ENCODE assay signal across 31 mouse cellular contexts in genomic region chr1:60801210-60801671, GRCm38 (mm10).
"Had no signal": no experiment of that assay in that cellular context is flagged by ENCODE, and none has a peak within 500 bp of the region (broad histone marks: within the 10 kb centered on the region; RNA-seq: fewer than 3 reads in every experiment).

No protein-coding gene starts in this region.

- H3K9me3 ChIP-seq: limb, embryonic 10.5 days; limb, embryonic 12.5 days; limb, embryonic 13.5 days; limb, embryonic 15.5 days; liver, embryonic 12.5 days; liver, embryonic 13.5 days; liver, embryonic 15.5 days; lung, embryonic 15.5 days; megakaryocyte, embryonic 14.5 days; midbrain, embryonic 10.5 days; midbrain, embryonic 12.5 days; midbrain, embryonic 13.5 days; midbrain, embryonic 15.5 days; neural tube, embryonic 12.5 days; neural tube, embryonic 13.5 days had no signal

- H3K4me1 ChIP-seq: limb, embryonic 10.5 days; limb, embryonic 12.5 days; limb, embryonic 13.5 days; liver, embryonic 12.5 days; liver, embryonic 13.5 days; liver, embryonic 15.5 days; midbrain, embryonic 10.5 days; midbrain, embryonic 12.5 days; midbrain, embryonic 13.5 days; midbrain, embryonic 15.5 days; neural tube, embryonic 12.5 days; neural tube, embryonic 13.5 days had no signal

- H3K27me3 ChIP-seq: limb, embryonic 12.5 days; limb, embryonic 13.5 days; limb, embryonic 15.5 days; liver, embryonic 12.5 days; liver, embryonic 13.5 days; liver, embryonic 15.5 days; lung, embryonic 15.5 days; megakaryocyte, embryonic 14.5 days; midbrain, embryonic 12.5 days; midbrain, embryonic 13.5 days; midbrain, embryonic 15.5 days; neural tube, embryonic 12.5 days; neural tube, embryonic 13.5 days had no signal

- H3K36me3 ChIP-seq: limb, embryonic 10.5 days; limb, embryonic 12.5 days; limb, embryonic 13.5 days; limb, embryonic 15.5 days; liver, embryonic 12.5 days; liver, embryonic 13.5 days; liver, embryonic 15.5 days; lung, embryonic 15.5 days; midbrain, embryonic 10.5 days; midbrain, embryonic 12.5 days; midbrain, embryonic 13.5 days; midbrain, embryonic 15.5 days; neural tube, embryonic 12.5 days; neural tube, embryonic 13.5 days had no signal

- H3K4me3 ChIP-seq: limb, embryonic 10.5 days; limb, embryonic 12.5 days; limb, embryonic 13.5 days; limb, embryonic 15.5 days; liver, embryonic 12.5 days; liver, embryonic 13.5 days; liver, embryonic 15.5 days; lung, embryonic 15.5 days; megakaryocyte, embryonic 14.5 days; midbrain, embryonic 10.5 days; midbrain, embryonic 12.5 days; midbrain, embryonic 13.5 days; midbrain, embryonic 15.5 days; myocyte; neural tube, embryonic 12.5 days; neural tube, embryonic 13.5 days had no signal

- DNase-seq: left cerebral cortex, postnatal 4 days; liver; liver, embryonic 13.5 days; liver, postnatal 0 days; lung, adult 18-20 months; lung, adult 2 months; lung, embryonic 14.5 days; lung, postnatal 10 days; lung, postnatal 14 days; lung, postnatal 36 days; lung, postnatal 4 days; midbrain, embryonic 14.5 days had no signal

- H3K9ac ChIP-seq: limb, embryonic 12.5 days; limb, embryonic 13.5 days; limb, embryonic 15.5 days; liver, embryonic 12.5 days; liver, embryonic 13.5 days; liver, embryonic 14.5 days; liver, embryonic 15.5 days; liver, postnatal 0 days; lung, embryonic 14.5 days; lung, embryonic 15.5 days; midbrain, embryonic 12.5 days; midbrain, embryonic 13.5 days; midbrain, embryonic 15.5 days; neural tube, embryonic 12.5 days; neural tube, embryonic 13.5 days had no signal

- H3K27ac ChIP-seq: limb, embryonic 10.5 days; limb, embryonic 12.5 days; limb, embryonic 13.5 days; limb, embryonic 15.5 days; liver, embryonic 12.5 days; liver, embryonic 13.5 days; liver, embryonic 14.5 days; liver, embryonic 15.5 days; lung, embryonic 15.5 days; macrophage; midbrain, embryonic 10.5 days; midbrain, embryonic 12.5 days; midbrain, embryonic 13.5 days; midbrain, embryonic 15.5 days; neural tube, embryonic 12.5 days; neural tube, embryonic 13.5 days had no signal

- H3K4me2 ChIP-seq: limb, embryonic 12.5 days; limb, embryonic 13.5 days; limb, embryonic 15.5 days; liver, embryonic 11.5 days; liver, embryonic 12.5 days; liver, embryonic 13.5 days; liver, embryonic 15.5 days; lung, embryonic 14.5 days; lung, embryonic 15.5 days; midbrain, embryonic 11.5 days; midbrain, embryonic 12.5 days; midbrain, embryonic 13.5 days; midbrain, embryonic 15.5 days; neural tube, embryonic 12.5 days; neural tube, embryonic 13.5 days had no signal
